Mouse (Mus musculus): ENCODE measurements around the gene Zfp108. TPM values are rescaled to one million over a fixed set of nuclear protein-coding genes. Genes with fewer than 3 reads are reported as not detected.

Zfp108 gene
- total RNA-seq, 2 experiments from 2014 or later: 1.4 to 1.7 TPM

Other genes with a start within 250 kb of the Zfp108 start
- gene Vmn1r183, start 201.5 kb upstream of the Zfp108 start, total RNA-seq (2021): not detected
- gene Zfp180, start 172.9 kb upstream of the Zfp108 start, total RNA-seq (2021): 10 to 100 TPM in 1 of 2 experiments, 1 to 10 TPM in 1; 9.5 to 10.3 TPM
- gene Zfp112, start 142.5 kb upstream of the Zfp108 start, total RNA-seq (2021): 1 to 10 TPM; 3.1 to 3.8 TPM
- 1 to 10 TPM; 4.6 to 6.0 TPM for gene Zfp235, start 120.6 kb upstream of the Zfp108 start, total RNA-seq (2021)
- gene Zfp114, start 79.7 kb upstream of the Zfp108 start, total RNA-seq (2021): under 1 TPM; 0.12 to 0.19 TPM
- 1 to 10 TPM; 4.7 to 9.8 TPM for gene Zfp111, start 43.4 kb upstream of the Zfp108 start, total RNA-seq (2021)
- gene Zfp109, start 17.2 kb upstream of the Zfp108 start, total RNA-seq (2021): 1 to 10 TPM; 1.3 to 2.1 TPM
- 1 to 10 TPM; 3.5 to 5.0 TPM for gene Zfp93, start 15.6 kb downstream of the Zfp108 start, total RNA-seq (2021)
- gene Zfp61, start 46.4 kb downstream of the Zfp108 start, total RNA-seq (2021): 1 to 10 TPM; 4.0 to 5.5 TPM
- 1 to 10 TPM; 2.2 to 2.5 TPM for gene Zfp94, start 61.9 kb downstream of the Zfp108 start, total RNA-seq (2021)
- under 1 TPM in 1 of 2 experiments, not detected in 1; 0.31 TPM for gene Tescl, start 79.1 kb downstream of the Zfp108 start, total RNA-seq (2021)
- gene Lypd5, start 94.4 kb downstream of the Zfp108 start, total RNA-seq (2021): not detected
- gene Kcnn4, start 115.5 kb downstream of the Zfp108 start, total RNA-seq (2021): 1 to 10 TPM; 1.2 to 2.2 TPM
- gene Smg9, start 144.8 kb downstream of the Zfp108 start, total RNA-seq (2021): 10 to 100 TPM; 12.8 to 14.9 TPM
- gene Irgc1, start 197.5 kb downstream of the Zfp108 start, total RNA-seq (2021): not detected
- 1 to 10 TPM; 4.2 to 6.1 TPM for gene Plaur, start 207.7 kb downstream of the Zfp108 start, total RNA-seq (2021)
- 10 to 100 TPM; 18.6 to 22.7 TPM for gene Cadm4, start 227.2 kb downstream of the Zfp108 start, total RNA-seq (2021)